Mouse (Mus musculus): ENCODE results near the gene Arl15.

Gene Arl15

DNA sequence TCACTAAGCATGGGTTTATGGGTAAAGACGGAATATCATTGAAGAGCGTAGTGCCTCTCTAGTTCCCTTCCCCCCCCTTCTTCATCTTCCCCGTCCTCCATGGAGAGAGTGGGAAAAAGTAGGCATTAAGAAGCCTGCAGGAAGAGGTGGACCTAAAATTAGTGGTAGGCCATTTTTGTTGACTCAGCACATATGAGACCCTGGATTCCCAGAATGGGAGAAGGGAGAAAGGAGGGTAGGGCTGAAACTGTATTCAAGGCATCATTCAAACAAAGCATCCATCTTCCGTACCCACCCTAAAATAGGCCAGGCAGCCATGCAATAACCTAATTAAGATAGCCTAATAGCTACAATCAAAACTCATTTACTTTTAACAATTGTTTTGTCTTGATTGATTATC lies 301.1 kb downstream of the Arl15 start:
- no peak for DNase-seq (ENCODE audit: low read depth)

DNA sequence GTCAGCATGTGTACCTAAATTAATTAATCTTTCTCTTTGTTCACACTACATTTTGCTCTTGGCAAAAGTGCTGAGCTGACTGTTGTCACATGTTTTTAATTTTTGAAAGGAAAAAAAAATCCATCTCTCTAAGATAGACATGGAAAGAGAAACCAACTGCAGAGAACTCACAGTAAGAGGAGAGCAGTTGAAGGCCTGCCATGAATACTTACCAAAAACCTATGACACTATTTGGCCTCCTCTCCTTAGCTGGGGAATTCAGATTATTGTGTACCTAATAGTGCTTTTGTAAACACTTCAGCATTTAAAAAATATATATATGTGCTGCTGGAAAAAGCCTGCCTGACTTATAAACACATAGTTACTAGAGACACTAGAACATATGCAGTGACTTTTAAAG lies 302.1 kb downstream of the Arl15 start:
- DNase-seq (ENCODE audit: low read depth), result no peak

DNA sequence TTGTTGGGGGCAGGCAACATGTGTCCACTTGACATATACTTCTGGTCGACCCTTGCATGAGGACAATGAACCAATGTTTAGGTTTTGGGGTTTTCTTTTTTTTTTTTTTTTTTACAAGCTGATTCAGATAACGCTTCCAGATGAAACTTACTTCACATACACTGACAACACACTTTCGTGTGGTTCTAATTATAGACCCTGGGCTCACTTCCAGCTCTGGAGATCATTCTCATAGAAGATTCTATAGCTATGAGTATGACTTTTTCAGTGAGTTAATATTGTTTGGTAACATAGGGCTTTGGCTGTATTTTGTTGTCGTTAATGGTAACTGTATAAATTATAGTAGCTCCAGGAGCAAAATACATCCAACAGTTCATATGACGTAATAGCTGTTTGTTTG lies 306.9 kb downstream of the Arl15 start:
- no peak for DNase-seq (ENCODE audit: low read depth)

DNA sequence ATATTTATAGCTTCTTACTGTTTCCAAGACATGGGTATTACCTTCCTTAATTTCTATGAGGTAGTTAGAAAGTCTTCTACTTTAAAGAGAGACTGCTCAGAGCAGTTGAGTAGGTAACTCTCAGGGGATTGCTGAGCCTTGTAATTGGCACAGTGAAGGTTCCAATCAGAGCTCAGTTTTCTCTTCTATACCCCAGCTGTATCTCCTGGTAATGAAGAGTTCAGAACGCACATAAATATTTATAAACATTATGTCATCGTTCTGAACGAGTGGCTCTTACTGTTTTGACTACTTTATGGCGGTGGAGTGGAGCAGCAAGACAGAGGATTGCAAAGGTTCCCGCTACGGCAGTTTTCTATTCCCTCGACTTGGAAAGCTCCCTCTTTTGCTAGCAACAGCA lies 311.8 kb downstream of the Arl15 start:
- no peak for DNase-seq (ENCODE audit: low read depth)

DNA sequence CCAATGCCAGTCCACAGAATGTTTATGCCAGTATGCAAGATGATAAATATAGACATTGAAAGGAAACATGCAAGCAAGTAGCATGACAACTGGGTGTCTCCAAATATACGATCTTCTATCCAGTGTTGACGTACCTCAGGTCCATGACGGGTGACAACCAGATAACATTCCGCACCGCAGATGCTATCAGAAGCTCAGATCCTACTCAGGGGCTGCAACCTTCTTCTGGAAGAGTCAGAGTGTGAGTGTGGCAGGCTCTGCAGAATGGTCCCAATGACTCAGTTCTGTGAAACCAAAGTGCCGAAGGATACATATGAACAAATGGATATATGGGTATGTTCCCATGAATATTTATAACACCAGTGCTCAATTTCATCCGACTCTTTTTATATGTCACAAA lies 313.2 kb downstream of the Arl15 start:
- DNase-seq (ENCODE audit: low read depth), result no peak

DNA sequence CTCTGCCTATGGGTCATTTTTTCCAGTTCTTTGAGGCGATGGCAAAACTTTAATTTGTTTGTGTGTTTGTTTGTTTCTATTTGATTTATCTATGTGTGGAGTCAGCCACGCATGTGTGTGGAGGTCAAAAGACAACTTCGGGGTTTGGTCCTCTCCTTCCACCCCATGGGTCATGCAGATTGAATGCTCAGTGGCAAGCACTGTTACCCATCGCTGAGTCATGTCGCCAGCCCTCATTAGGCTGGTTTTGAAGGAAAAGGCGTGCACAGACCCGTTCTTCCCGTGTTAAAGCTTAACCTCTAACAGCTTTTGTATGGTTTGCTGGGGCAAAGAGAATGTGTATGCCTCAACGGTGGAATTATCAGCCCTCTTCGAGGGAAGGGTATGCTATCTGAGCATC lies 315.1 kb downstream of the Arl15 start:
- no peak for DNase-seq (ENCODE audit: low read depth)

DNA sequence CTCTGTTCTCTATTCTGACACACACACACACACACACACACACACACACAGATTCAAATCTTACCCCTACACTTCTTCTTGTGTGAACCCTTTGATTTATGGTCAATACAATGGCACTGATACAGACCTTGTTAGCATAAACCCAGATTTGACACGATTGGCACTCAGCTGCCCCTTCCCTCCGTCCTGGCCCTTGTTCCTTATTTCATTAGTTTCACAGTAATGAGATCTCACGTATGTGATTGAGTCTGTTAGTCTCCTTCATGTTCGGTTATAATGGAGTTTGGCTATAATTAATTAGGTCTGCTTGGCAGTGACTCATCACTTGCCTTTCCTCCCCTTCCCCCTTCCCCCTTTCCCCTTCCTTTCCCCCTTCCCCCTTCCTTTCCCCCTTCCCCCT lies 315.5 kb downstream of the Arl15 start:
- DNase-seq (ENCODE audit: low read depth), result no peak

DNA sequence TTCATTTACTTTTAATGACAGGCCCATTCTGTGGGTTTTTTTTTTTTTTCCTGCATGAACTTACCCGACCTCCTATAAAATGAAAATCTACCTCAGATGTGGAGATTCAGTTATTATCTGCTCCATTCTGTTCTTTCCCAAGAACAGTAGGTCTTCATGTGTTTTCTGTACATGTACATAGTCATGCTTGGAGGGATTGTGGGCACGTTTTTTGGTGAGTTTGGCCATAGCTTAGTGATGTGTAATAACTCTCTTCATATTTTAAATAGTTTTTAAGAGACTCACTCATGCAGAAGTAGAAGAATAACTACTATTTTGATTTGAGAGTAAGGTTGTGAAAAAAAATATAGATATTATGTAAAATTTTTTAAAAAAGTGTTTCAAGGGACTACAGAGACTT lies 319.2 kb downstream of the Arl15 start:
- DNase-seq (ENCODE audit: low read depth), result no peak

DNA sequence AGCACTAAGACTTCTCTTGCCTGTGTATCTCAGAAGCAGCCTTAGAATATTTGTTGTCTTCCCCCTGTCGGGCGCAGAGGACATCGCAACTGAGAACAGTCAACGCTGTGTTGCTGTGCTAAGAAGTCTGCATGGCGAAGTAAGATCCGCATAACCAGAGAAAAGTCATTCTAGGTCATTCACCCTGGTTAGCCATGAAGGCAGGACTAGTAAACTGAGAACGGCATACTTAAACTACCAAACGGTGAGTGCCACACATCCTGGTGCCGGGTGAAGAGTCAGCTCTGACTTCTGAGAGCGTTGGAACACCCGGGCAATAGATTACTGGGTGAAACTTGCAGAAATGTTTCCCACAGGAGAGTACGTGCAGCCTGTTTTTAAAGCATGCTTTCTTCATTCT lies 320.3 kb downstream of the Arl15 start:
- DNase-seq (ENCODE audit: low read depth), result no peak

DNA sequence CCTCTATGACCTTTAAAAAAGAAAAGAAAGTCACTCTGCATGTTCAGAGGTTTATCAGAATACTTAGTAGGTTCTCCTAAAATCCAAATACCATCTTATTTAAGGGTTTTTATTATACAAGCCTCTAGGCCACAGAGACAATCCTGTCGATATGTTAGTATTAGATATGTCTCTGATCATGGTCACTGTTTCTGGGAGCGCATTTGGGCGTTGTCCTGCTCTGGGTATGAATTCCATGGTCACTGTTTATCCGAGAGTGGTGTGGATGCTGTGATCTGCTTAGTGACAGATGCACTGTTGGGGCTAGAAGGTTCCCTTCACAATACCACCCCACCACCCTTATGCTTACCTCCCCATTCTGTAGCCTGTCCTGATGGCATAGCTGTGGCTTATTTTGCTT lies 320.8 kb downstream of the Arl15 start:
- DNase-seq (ENCODE audit: low read depth), result no peak

DNA sequence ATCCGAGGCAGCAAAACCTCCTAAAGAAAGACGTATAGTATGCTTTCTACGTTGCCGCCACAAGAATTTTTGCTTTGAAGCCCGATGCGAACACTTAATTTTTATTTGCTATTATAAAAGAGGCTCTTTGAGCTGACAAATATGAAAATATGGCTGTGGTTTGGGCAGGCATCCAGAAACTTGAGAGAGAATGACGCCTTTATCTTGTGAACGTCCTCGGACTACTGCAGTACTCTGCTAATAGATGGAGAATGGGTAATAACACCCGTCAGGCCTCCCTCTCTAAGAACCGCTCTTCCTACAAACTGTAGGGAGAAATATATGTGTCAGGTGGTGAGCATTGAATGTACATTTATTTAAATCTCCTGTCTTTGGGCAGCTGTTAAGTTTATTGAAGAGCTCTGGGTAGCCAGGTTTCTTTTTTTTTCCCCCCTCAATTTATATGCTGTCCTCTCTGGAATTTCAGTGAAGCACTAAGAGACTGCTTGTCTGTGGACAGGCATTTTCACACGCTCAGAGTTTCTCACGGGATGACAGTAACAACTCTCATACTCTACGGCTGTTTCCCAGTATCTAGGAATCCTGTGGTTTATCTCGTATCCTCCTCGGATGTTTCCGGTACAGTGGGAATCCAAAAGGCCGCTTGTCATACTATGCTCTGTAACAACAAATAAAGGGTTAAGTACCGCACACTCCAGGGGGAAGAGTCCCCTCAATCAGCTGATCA lies 324.0 kb downstream of the Arl15 start:
- no peak for DNase-seq (ENCODE audit: low read depth)

DNA sequence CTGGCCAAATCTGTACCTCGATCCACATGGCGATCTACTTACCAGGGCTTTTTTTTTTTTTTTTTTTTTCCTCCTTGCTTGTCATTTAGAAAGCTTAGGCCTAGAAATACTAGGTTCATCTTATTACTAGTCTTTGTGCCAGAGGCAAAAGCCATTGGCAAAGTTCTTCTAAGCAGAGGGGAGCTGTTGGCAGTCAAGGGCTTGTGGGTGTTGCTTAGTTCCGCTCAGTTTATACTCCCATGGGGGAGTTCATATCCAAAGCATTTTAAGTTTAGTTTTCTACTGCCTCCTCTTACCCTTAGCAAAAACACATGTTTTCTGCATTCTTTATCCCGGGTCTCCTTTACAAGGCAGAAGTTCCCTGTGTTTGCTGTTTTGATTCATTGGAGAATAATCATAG lies 325.5 kb downstream of the Arl15 start:
- DNase-seq (ENCODE audit: low read depth), result no peak

DNA sequence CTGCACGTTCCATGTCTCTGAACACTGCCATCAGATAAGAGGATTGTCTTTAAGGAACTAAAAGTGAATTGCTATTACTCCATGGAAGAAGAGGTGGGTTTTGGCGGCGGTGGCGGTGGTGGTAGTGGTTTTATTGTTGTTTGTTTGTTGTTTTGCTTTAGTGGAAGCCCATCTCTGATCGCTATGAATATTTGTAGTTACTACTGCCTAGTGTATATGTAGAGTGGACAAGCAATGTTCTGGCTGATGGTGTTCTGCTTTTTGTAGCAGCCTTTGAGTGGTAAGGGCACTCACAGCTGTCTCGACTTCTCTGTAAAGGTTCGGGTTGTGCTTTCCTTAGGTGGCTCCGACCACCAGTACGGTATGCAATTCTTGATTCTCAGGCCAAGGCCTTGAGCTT lies 327.3 kb downstream of the Arl15 start:
- no peak for DNase-seq (ENCODE audit: low read depth)

DNA sequence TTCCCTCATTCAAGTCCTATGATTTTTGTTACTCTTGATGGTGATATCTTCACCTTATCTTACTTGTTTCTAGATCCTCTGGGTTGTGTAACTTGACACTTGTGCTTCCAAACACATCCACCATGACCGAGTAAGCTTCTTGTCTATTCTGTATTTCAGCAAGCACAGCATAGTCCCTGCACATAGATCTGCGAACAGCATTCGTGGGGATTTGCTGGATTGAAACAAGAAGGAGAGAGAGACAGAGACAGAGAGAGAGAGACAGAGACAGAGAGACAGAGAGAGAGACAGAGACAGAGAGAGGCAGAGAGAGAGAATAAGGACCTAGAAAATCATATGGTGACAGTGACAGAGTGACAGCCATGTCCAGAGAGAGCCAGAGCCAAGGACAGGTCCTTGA lies 329.1 kb downstream of the Arl15 start:
- no peak for DNase-seq (ENCODE audit: low read depth)

DNA sequence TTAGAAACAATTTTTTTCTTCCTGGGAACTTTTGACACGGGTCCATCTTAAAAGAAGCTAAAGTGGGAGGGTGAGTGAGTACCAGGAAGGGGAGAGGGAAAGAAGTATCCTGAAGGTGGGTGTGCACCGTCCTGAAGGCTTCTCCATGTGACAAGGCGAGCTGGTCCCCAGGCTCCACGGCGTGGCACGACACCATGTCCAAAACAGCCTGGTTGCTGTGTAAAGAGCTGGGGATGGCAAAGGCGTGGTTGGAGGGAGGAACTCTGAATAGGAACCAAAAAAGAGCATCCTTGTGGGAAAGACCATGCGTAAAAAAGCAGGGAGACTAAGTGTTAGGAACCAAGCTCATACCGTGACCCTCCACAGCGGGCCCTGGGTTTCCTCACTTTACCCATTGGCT lies 330.1 kb downstream of the Arl15 start:
- no peak for DNase-seq (ENCODE audit: low read depth)

DNA sequence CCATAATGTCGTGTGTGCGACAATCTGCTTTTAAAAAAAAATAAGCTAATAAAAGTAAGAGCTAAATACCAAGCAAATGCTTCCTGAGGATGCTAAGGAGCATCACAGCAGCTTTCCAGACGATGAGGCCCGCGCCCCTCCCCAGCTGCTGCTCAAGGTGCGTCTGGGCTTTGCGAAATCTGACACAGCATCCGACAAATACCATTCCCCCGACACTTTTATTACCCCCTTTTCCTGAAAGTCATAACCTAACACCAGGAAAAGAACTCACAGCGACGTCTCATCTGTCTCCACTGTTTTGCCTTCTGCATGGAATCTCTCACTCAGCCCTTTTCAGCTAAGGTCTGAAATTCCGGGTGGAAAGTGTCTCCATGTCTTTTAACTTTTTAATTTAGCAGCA lies 330.7 kb downstream of the Arl15 start:
- no peak for DNase-seq (ENCODE audit: low read depth)

DNA sequence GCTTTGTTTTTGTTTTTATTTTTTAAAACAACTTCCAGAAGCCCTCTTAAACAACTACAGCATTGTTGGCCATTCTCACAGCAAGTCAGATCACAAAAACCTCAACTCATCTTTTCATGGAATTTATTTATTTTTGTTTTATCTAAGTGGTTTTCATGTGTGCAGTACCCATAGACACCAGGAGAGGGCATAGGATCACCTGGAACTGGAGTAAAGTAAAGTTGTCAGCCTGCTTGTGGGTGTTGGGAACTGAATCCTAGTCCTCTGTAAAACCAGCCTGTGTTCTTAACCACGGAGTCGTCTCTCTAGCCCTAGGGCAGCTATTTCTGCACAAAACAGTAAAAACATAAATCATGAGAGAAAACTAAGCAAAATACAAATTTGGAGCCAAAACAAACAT lies 334.1 kb downstream of the Arl15 start:
- DNase-seq (ENCODE audit: low read depth), result no peak

DNA sequence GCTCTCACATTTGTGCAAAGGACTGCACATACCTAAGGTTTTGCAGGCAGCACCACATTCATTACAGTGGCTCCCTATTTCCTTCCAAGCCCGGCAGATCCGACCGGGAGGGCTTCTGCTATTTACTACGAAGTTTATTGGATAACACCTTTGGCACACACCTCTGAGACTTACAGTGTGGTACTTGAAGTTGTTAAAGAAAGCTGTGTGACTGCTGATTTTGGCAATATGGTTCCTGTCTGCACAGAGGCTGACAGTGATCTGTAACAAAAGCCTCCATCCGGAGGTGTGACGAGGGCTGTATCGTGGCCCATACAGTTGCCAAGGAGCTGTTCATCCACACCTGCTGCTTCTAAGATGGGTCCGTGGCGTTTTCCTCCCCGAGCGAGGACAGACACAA lies 335.7 kb downstream of the Arl15 start:
- DNase-seq (ENCODE audit: low read depth), result no peak

DNA sequence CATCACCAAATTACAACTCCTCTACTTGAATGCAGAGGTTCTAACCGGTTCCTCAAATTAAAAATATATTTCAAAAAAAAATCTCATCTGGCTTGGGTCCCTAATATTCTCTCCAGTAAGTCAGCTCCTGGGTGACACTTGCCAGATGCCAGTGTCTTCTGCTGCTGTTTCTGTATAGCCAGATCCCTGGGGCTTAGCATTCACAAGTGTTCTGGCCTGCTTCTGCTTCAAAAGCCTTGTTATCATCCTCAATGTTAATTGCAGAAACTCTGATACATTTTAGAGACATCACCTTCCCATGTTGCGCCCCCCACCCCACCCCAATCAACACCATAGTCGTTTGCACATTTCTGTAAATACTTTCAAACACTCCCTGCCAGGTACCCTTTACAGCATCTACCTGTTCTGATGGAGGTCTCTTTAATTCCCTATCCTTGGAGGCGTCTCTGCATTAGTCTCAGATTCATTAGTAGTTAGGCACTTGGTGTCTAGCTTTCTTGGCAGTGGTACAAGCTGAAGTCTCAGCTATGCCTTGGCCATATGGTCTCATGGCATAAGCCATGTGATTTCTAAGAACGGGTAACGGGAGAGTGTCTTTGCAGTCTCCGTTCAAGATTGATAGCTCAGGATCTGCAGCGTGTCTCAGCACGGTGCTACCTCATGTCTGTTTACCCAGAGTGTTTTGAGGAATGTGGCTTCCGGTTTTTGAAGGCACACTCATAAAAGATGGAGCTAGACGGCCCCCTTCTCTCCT lies 336.4 kb downstream of the Arl15 start:
- no peak for DNase-seq (ENCODE audit: low read depth)

DNA sequence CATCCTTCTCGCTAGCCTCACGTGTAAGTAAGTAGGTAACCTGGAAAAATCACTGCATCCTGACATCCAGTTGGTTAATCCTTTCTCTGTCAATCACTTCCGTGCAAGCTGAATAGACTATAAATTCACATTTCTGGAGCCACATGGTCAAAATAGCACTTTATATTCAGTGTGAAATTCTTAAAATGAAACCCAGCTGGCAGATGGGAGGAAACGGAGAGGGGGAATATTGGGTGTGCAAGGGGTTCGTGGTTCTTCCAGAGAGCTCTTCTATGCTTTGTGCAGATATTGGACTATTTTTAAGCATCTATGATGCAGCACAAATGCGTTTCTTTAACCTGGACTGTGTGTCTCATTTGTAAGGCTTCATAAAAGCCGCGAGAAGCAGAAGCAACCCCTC lies 344.6 kb downstream of the Arl15 start:
- no peak for DNase-seq (ENCODE audit: low read depth)

DNA sequence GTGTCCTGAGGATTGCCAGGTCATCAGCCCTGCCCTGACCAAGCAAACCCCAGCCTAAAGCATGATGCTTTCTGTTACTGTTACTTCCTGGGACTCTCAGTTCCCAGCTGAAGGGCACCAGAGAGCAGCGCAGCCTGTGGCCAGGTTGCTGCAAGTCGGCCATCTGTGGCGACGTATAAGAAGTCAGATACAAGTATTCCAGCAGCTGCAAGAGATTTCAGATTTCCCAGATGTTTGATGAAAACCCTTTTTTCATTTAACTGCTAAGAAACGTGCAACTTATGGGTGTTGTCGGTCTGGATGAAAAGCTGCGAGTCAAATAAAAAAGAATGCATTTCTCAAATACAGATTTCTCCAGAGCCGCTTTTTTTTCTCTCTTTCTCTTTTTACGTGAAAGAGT lies 345.3 kb downstream of the Arl15 start:
- no peak for DNase-seq (ENCODE audit: low read depth)

DNA sequence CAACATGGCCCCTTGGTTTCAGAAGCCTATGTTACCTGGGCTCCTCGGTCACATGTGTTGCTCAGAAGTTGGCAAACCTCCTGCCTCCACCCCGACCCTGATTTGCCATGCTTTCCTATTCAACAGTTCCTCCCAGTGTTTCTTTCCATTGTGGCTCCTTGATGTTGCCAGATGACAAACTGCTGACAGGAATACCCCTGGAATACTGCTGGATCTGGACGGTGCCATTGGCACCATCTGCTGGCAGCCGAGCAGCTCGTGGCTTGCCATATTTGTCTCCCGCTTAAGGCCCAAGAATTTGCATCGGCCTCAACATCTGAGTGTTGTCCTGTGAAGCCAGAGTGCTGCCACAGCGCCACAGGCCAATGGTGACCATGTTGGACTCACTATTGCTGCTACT lies 348.5 kb downstream of the Arl15 start:
- DNase-seq (ENCODE audit: low read depth), result no peak

DNA sequence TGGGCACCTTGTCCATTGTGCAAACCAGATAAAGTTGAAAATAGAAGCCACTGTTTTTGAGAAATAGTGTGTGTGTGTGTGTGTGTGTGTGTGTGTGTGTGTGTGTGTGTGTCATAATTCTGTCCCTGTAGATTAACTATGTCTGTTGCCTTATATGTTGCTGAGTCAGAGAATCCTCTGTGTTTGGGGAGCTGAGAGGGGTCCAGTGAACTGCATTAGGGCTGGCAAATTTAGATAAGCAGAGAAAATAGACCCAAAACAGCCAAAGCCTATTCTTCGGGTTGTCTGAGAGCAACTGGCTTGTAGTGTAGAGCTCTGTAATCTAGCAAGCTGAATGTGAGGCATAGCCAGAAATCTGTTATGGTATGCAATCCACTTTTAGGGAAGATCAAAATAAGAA lies 348.9 kb downstream of the Arl15 start:
- no peak for DNase-seq (ENCODE audit: low read depth)
